Mouse (Mus musculus) brain, embryonic 14.5 days (tissue): ENCODE measurements at regions not wholly inside any gene's neighbourhood (a gene's known extent, or its start where the extent isn't known, plus 50 kb on each side); places are given as distances from the start of the nearest gene placed in this dataset.
"Not testable (repeated sequence)": the region's sequence is repeated elsewhere in the genome, so short reads cannot be mapped to it uniquely, and the experiment has no call there.

Experiments used
- DNase-seq: peaks from one replicate; pipeline ENCODE4 v3.0.0-alpha.2; 2011; ENCODE audit warnings: low read depth
- CTCF ChIP-seq: fragments of 200-500 bp; IDR thresholded peaks from 2 replicates; pipeline ENCODE4 v1.5.1; 2012; ENCODE audit warnings: inconsistent platforms, mild to moderate bottlenecking, moderate library complexity, borderline replicate concordance; ENCODE audit not compliant: insufficient read depth, insufficient read length; ENCODE audit errors: extremely low read depth
- POLR2A ChIP-seq: fragments of 200-500 bp; IDR thresholded peaks from 2 replicates; pipeline ENCODE4 v1.6.1; 2012; ENCODE audit warnings: mild to moderate bottlenecking, inconsistent platforms, borderline replicate concordance; ENCODE audit not compliant: poor library complexity, insufficient read depth, insufficient read length, severe bottlenecking; ENCODE audit errors: extremely low read depth

GRCm38 (mm10) chr4:27529565-27529964, 1182.9 kb upstream of the Manea start:
- no peak for TF ChIP-seq POLR2A
- no peak for TF ChIP-seq CTCF
- peak; percentile 38 for DNase-seq

- TF ChIP-seq POLR2A (no peak), CTCF (no peak)
- DNase-seq, result peak; percentile 16
These were observed 1173.6 kb upstream of the Manea start for GRCm38 (mm10) chr4:27520295-27520694.

GRCm38 (mm10) chr4:27504829-27505804, 1158.4 kb upstream of the Manea start:
- peak; percentile 89 for DNase-seq
- TF ChIP-seq CTCF (no peak), POLR2A (no peak)

- no peak for DNase-seq
- TF ChIP-seq POLR2A (no peak), CTCF (no peak)
These were observed 1151.2 kb upstream of the Manea start for GRCm38 (mm10) chr4:27497926-27498325.

GRCm38 (mm10) chr4:27497274-27497673, 1150.6 kb upstream of the Manea start:
- no peak for TF ChIP-seq POLR2A
- no peak for TF ChIP-seq CTCF
- DNase-seq, result no peak

GRCm38 (mm10) chr4:27491312-27491711, 1144.6 kb upstream of the Manea start:
- DNase-seq, result no peak

GRCm38 (mm10) chr4:27449901-27450300, 1103.2 kb upstream of the Manea start:
- no peak for TF ChIP-seq CTCF
- peak; percentile 44 for DNase-seq

More at GRCm38 (mm10) chr4:27491312-27491711, 1144.6 kb upstream of the Manea start:
- TF ChIP-seq CTCF, result no peak

DNA sequence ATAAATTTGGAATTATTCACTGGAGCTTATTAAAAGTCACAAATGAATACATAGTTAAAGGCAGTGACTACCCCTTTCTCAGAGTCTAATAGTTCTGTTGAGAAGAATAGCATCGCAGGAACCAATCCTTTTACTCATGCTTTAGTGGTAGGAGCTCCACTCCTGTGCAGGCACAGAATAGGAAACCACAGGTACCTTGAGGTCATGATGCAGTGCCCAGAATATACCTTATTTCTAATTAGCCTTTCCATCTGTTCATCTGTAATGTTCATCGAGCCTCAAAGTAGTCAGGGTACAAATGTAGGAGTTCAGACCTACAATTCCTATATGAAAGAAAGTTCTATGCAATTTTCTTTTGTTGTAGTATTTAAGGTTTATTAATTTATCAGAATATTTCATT, 1099.6 kb upstream of the Manea start:
- DNase-seq, result no peak
- no peak for TF ChIP-seq POLR2A
- no peak for TF ChIP-seq CTCF

DNA sequence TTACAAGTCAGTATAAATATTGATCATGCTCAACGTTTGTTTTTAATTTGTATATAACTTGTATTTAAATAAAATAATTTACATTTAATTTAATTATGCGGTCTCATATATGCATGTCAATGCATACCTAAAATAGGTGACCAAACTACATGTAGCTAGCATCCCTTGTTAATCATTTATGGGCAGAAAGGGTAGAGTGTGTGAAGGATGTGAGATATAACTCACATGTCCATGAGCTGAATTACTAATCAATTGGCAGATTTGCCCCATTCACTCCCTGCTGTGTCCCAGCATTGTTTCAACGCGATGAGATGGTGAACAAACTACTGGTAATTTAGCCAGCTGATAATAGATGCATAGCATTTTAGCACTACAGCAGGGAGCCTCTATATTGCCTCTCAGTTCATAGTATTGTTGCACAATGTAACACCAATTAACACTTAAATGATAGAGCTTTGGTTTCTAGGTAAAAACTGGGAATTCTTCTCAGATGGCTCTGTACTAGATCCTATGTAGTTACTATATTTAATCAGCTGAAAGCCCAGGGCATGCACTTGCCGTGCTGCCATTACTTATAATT, 1082.6 kb upstream of the Manea start:
- no peak for TF ChIP-seq CTCF
- no peak for TF ChIP-seq POLR2A
- peak; percentile 78 for DNase-seq

GRCm38 (mm10) chr4:27425902-27426301, 1079.2 kb upstream of the Manea start:
- peak; percentile 93 for DNase-seq
- no peak for TF ChIP-seq CTCF
- TF ChIP-seq POLR2A, result no peak

DNA sequence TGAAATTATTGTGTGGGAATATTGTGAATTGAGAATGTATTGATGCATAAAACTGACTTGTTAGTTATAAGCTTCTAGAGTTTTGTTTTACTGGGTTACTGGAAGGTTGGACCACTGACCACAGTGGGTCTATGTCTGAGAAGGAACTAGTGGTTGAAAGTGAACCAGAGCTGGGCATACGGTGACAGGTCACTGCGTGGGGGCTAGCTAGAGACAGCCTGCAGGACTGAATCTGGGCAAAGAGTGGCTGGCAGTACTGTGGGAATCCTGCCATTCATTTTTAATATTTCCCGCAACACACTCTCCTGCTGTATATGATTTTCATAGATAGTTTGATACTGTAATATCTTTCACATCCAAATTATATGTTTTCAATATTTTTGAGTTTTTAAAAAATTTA, 1077.2 kb upstream of the Manea start:
- no peak for DNase-seq
- no peak for TF ChIP-seq POLR2A
- TF ChIP-seq CTCF, result no peak

GRCm38 (mm10) chr4:27418517-27418916, 1071.8 kb upstream of the Manea start:
- no peak for TF ChIP-seq POLR2A
- no peak for TF ChIP-seq CTCF
- peak; percentile 71 for DNase-seq

GRCm38 (mm10) chr4:27384941-27385340, 1038.2 kb upstream of the Manea start:
- DNase-seq, result not testable (repeated sequence)
